Mouse (Mus musculus) heart, postnatal 0 days (tissue): ENCODE measurements around the gene Snrpn.

Experiments used
- CTCF ChIP-seq: IDR thresholded peaks from 2 replicates; pipeline ENCODE4 v1.5.1; 2016; ENCODE audit warnings: antibody characterized with exemption, control low read depth, low read depth
- EP300 ChIP-seq: IDR thresholded peaks from 2 replicates; pipeline ENCODE4 v1.6.1; 2016; ENCODE audit warnings: antibody characterized with exemption, low read depth

DNA sequence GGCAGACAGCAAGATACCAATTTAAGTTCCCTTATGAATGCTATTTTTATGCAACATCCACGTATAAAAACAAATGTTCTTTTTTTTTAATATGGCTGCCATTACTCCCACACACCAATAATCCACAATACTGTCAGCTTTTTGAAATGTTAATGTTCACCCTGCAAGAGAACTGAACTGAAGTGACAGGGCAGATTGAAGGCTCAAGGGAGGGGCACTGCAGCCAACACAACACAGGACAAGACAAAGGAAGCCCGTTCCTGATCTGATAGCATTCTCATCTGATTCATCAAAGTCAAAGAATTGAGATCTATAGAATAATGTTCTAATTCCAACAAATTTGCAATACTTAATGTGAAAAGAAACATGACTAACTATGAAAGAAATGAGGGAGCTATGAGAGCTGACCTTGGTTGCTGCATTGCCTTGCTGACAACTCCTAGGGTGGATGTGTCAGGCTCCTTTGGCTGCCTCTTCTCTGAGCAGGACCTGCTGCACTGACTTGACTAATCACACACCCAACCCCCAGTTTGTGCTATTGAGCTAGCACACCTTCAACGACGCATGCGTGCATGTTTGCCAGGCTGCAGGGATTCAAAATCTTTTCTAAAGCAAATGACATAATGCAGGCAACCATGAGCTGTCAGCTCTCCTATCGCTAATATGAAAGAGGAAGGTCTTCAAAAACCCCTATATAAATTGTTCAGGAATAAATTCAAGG lies 92.4 kb downstream of the Snrpn start:
- TF ChIP-seq CTCF (no peak), EP300 (no peak)
